Mouse (Mus musculus): Measurements from ENCODE around the gene Clk3.

- no peak for TF ChIP-seq EP300 (IDR thresholded peaks at IDR 0.05; ENCODE audit: insufficient read depth, low read depth, low read length)
- TF ChIP-seq CTCF (IDR thresholded peaks at IDR 0.05) = no peak
- no peak for TF ChIP-seq POLR2A (IDR thresholded peaks at IDR 0.05; ENCODE audit: insufficient read depth, low read depth, low read length)
These were observed 7.1 kb downstream of the Clk3 start for GRCm38 (mm10) chr9:57758528-57758927.
